Mouse (Mus musculus) macrophage (primary cell): ENCODE data around the gene Notch3. TPM values are rescaled to one million over a fixed set of nuclear protein-coding genes. Genes with fewer than 3 reads are reported as not detected.
"Not testable (repeated sequence)": the region's sequence is repeated elsewhere in the genome, so short reads cannot be mapped to it uniquely, and the experiment has no call there.

Source experiments
- H3K27ac ChIP-seq: fragments of 350-480 bp; formaldehyde crosslinking; 2 replicates; pipeline ENCODE4 v1.9.0; 2021
- H3K36me3 ChIP-seq: fragments of 350-480 bp; formaldehyde crosslinking; 2 replicates; pipeline ENCODE4 v1.9.0; 2021; ENCODE audit errors: inconsistent target
- H3K4me3 ChIP-seq: fragments of 350-480 bp; formaldehyde crosslinking; 2 replicates; pipeline ENCODE4 v1.9.0; 2021; ENCODE audit errors: inconsistent target
- H3K79me2 ChIP-seq: fragments of 350-480 bp; formaldehyde crosslinking; 2 replicates; pipeline ENCODE4 v1.9.0; 2021; ENCODE audit errors: inconsistent target
- WGBS: methylation state at CpG from one replicate; pipeline ENCODE4 v1.1.7; 2026; ENCODE audit warnings: inconsistent platforms; ENCODE audit not compliant: missing documents; 5-methylcytosine and 5-hydroxymethylcytosine counted together
- polyA plus RNA-seq: library from polyadenylated mRNA; stranded (reverse); fragments of 250-400 nt; gene quantifications from 3 replicates; pipeline ENCODE4 v1.2.4, GENCODE M21; 2018; ENCODE audit warnings: inconsistent platforms

Notch3 gene
- polyA plus RNA-seq, 1 experiment from 2014 or later, result not detected

GRCm38 (mm10) chr17:32117872-32118421 is 48.7 kb downstream of the Notch3 start:
- H3K4me3 ChIP-seq, H3K79me2 ChIP-seq, H3K27ac ChIP-seq, H3K36me3 ChIP-seq: not testable (repeated sequence)
- WGBS, result 25% methylated on average over 10 of the region's 13 CpGs

DNA sequence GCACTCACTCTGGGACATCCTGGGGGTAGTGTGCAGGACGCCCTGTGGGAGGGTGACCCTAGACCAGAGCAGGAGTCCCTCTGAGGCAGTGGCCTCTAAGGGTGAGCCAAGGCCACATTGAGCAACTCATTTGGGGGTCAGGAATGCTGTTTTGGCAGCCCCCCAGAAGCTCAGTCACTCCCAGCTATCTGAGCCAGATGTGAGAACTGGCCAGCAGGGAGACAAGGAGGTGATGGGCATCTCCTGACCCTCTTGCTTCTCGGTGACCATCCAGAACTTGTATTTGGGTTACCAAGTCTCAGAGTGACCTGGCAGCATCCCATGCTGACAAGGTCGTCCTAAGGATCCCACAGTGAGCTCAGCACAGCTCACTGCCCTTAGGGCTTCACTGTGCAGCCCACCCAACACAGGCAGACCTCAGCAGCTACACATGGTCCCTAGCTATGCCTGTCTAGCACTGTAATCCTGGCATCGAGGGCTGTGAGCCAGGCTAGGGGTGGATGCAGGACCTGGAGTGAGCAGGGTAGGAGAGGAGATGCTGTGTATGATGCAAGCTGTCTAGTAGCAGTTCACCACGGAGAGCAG is 49.3 kb downstream of the Notch3 start:
- H3K79me2 ChIP-seq, result no peaks in the 10 kb centered on the region
- WGBS, result 89% methylated on average over 3 of the region's 5 CpGs
- no peaks in the 10 kb centered on the region for H3K36me3 ChIP-seq
- no peak overlapping the region for H3K4me3 ChIP-seq
- H3K27ac ChIP-seq, result no peak overlapping the region

DNA sequence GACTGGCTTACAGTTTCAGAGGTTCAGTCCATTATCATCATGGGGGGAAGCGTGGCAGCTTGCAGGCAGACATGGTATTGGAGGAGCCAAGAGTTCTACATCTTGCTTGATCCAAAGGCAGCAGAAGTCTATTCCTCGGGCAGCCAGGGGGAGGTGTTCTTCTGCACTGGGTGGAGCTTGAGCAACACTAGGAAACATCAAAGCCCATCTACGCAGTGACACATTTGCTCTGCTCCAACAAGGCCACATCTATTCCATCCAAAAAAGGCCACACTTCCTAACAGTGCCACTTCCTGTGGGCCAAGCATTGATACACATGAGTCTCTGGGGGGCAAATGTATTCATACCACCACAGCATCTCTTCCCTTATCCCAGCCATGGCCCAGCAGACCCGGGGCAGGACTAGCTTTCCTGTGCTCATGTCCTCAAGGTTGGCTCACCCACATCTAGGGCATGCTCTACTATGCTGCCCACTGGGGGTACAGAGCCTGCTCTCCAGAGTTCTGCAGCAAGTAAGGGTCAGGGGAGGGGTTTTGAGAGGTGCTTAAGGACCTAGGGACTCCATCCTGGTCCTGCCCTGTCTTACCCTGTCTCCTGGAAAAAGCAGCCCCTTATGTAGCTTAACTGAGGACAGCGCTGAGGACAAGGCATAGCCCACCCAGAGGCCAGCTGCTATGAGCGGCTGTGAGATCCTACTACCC is 49.9 kb downstream of the Notch3 start:
- Histone ChIP-seq H3K27ac (no peak overlapping the region), H3K36me3 (no peaks in the 10 kb centered on the region), H3K79me2 (no peaks in the 10 kb centered on the region), H3K4me3 (no peak overlapping the region)
- WGBS, result 91% methylated on average over 6 of the region's 6 CpGs

DNA sequence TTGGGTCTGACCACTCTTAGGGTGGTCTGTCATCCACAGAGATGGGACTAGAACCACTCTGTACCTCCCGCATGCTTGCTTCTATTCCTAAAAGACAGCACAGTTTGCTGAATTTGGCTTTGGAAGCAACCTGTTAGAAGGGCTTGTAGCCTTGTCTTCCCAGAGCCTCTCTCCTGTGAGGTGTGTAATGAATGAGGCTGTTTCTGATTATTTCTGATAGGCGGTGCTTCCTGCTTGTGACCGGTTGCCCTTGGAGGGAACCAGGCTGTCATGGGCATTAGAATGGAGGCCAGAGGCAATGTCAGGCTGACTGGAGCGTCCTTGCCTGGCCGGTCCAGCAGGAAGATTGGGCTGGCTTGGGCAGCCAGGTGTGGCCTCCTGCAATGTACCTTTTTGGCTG is 52.2 kb downstream of the Notch3 start:
- WGBS, result 97% methylated on average over 2 of the region's 5 CpGs
- H3K4me3 ChIP-seq, result not testable (repeated sequence)

GRCm38 (mm10) chr17:32113523-32114421 is 52.9 kb downstream of the Notch3 start:
- Histone ChIP-seq H3K79me2 (no peaks in the 10 kb centered on the region), H3K27ac (no peak overlapping the region), H3K36me3 (no peaks in the 10 kb centered on the region), H3K4me3 (peak overlapping the region; percentile 10; the same call in 1 of the 2 replicates)
- WGBS, result 7% methylated on average over 51 of the region's 56 CpGs

More for the DNA sequence above, 52.2 kb downstream of the Notch3 start:
- H3K36me3 ChIP-seq, H3K79me2 ChIP-seq, H3K27ac ChIP-seq: not testable (repeated sequence)

- WGBS, result 86% methylated on average over 8 of the region's 8 CpGs
- Histone ChIP-seq H3K79me2 (no peaks in the 10 kb centered on the region), H3K36me3 (no peaks in the 10 kb centered on the region), H3K27ac (no peak overlapping the region), H3K4me3 (no peak overlapping the region)
Observed at GRCm38 (mm10) chr17:32113255-32113522, 53.5 kb downstream of the Notch3 start.

- Histone ChIP-seq H3K4me3 (no peak overlapping the region), H3K36me3 (no peaks in the 10 kb centered on the region), H3K27ac (no peak overlapping the region), H3K79me2 (no peaks in the 10 kb centered on the region)
- WGBS, result 93% methylated on average over 8 of the region's 8 CpGs
Observed at GRCm38 (mm10) chr17:32112434-32113254, 54.0 kb downstream of the Notch3 start.

GRCm38 (mm10) chr17:32110980-32111780 is 55.5 kb downstream of the Notch3 start:
- WGBS, result 59% methylated on average over 10 of the region's 10 CpGs
- H3K4me3 ChIP-seq, result no peak overlapping the region
- H3K79me2 ChIP-seq, result no peaks in the 10 kb centered on the region
- H3K36me3 ChIP-seq, result no peaks in the 10 kb centered on the region
- H3K27ac ChIP-seq, result no peak overlapping the region

GRCm38 (mm10) chr17:32110424-32110823 is 56.2 kb downstream of the Notch3 start:
- H3K27ac ChIP-seq, result no peak overlapping the region
- 75% methylated on average over 2 of the region's 2 CpGs for WGBS
- H3K4me3 ChIP-seq, result no peak overlapping the region

DNA sequence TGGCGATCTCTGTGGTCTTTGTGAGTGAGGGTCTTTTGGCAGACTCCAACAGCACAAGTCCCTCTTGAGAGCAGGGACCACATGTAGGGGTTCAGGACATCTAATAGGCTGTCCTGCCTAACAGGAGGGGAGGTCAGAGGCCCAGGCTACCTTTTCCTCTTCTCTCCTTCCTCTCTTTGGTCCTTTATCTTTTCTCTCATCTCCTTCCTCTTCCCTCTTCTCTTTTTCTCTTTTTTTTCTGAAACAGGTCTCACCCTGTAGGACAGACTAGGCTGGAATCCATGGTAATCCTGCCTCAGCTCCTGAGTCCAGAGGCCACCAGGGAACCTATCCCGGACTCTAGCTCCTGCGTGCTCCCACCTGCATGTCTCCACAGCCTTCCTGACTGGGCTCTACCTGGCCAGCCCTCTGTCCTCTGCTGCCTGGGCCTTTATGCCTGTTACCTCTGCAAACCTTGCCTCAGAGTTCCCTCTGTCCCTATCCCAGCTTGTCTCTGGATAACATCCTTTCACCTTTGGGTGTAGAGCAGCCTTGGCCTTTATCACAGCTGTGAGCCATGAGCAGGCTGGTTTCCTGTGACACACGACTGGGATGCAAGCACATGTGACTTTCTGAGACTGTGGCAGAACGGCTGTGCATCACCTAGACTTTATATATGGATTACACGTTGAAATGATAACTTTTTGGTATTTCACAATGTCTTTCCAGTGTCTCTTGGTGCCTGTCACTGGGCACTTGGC is 57.3 kb downstream of the Notch3 start:
- Histone ChIP-seq H3K79me2 (no peaks in the 10 kb centered on the region), H3K4me3 (no peak overlapping the region), H3K36me3 (no peaks in the 10 kb centered on the region), H3K27ac (no peak overlapping the region)
- WGBS, result 66% methylated on average over 6 of the region's 6 CpGs

More at GRCm38 (mm10) chr17:32110424-32110823, 56.2 kb downstream of the Notch3 start:
- H3K36me3 ChIP-seq, result no peaks in the 10 kb centered on the region
- no peaks in the 10 kb centered on the region for H3K79me2 ChIP-seq

DNA sequence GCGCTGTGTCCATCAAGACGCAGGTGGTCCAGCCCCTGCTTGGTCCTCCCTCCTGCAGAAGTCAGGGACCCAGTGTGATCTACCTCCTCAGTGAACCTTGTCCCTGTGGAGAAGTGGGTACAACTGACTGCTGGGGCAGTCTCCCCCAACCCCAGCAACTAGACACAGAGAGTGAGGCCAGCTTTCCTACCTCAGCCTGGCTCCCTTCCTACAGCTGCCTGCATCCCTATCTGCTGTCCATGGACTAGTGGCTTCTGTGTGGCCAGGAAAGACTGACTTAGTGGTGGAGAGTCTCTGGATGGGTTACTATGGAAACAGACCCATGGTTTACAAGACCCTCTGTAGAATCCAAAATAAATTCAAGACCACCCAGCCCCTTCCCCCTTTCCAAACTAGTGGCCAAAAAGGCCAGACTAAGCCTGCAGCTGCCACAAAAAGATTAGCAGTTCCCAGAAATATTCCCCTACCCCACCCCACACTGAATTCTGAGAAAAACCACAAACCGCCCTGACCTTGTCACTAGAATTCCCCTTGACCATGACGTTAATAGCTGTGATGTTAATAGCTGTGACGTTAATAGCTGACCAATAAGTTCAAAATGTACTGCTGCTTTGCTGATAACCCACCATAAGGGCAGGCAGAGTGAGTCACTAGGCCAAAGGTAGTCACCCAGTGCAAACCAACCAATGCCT is 58.2 kb downstream of the Notch3 start:
- WGBS, result 54% methylated on average over 5 of the region's 5 CpGs
- not testable (repeated sequence) for H3K36me3 ChIP-seq, H3K79me2 ChIP-seq, H3K4me3 ChIP-seq, H3K27ac ChIP-seq

DNA sequence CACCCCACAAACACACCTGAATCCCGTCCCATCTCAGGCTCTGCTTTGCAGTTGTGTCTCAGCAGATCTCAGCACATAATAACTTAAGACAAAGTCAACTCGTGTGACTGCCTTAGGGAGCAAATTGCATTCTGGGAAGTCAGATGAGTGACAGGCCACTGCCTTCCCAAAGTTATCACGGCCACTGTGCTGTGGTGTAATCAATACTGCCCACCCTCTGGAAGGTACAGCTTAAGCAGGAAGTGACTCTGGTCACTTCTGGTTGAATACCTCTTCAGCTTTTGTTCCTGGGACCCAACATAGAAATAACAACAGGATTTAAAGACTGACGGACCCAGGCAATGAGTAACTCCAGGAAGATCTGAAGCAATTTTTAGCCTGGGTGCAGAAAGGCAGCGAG is 58.8 kb downstream of the Notch3 start:
- H3K27ac ChIP-seq, result no peak overlapping the region
- 48% methylated on average over 5 of the region's 5 CpGs for WGBS
- no peaks in the 10 kb centered on the region for H3K36me3 ChIP-seq
- no peak overlapping the region for H3K4me3 ChIP-seq
- H3K79me2 ChIP-seq, result no peaks in the 10 kb centered on the region

DNA sequence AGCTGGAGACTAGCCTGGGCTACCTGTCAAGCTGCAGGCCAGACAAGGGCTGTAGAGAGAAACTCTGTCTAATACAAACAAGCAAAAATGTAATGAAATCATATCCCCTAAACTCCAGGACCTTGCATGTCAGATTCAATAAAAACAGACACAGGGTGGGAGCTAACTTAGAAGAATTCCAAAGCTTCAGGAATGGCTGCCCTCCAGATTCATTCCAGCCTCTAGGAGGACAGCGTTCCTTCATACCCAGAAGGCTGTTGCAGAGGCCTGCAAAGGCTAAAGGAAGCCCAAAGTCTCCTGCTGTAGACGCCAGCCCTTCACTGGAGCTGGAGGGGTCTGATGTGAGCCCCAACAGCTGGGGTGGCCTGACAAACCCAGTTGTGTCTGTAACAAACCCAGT is 60.3 kb downstream of the Notch3 start:
- H3K36me3 ChIP-seq, result no peaks in the 10 kb centered on the region
- 88% methylated on average over 2 of the region's 2 CpGs for WGBS
- no peak overlapping the region for H3K27ac ChIP-seq
- H3K79me2 ChIP-seq, result no peaks in the 10 kb centered on the region
- no peak overlapping the region for H3K4me3 ChIP-seq
